25 mouse cellular contexts compared by ENCODE assay signal in the genomic region with DNA sequence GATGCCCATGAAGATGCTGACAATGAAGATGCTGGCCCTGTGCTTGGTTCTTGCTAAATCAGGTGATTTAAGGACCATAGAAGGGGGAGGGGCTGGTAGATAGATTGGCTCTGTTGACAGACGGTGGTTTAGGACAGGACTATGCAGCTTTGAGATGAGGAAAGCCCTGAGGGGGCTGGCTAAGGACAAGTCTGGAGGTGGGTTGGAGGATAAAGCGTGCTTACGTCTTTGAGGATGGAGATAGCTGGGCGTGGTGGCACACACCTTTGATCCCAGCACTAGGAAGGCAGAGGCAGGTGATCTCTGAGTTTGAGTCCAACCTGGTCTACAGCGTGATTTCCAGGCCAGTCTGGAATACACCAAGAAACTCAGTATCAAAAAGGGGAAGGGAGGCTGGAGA. TPM values are rescaled to one million over a fixed set of nuclear protein-coding genes. Genes with fewer than 3 reads are reported as not detected.
DNase-seq lines count a peak whose midpoint lies in the region.
"Had no signal": no experiment of that assay in that cellular context is flagged by ENCODE, and none has a peak within 500 bp of the region (broad histone marks: within the 10 kb centered on the region; RNA-seq: fewer than 3 reads in every experiment).

No protein-coding gene starts in this region.

- H3K27me3 ChIP-seq in heart, embryonic 10.5 days (ENCODE audit: insufficient read depth, poor library complexity, severe bottlenecking): no peaks in the 10 kb centered on the region
- H3K27me3 ChIP-seq: Patski had no signal

- DNase-seq in heart, adult 11 months: peak; percentile 73
- no peak for DNase-seq in heart, postnatal 25 days (ENCODE audit: low spot score)
- DNase-seq in heart, embryonic 10.5 days (ENCODE audit: low spot score): peak; percentile 56
- no peak for DNase-seq in heart, postnatal 4 days
- DNase-seq: adrenal gland, adult 2 months; adrenal gland, adult 8-10 months; adrenal gland, postnatal 10 days; adrenal gland, postnatal 14 days; adrenal gland, postnatal 25 days; adrenal gland, postnatal 36 days; B cell, adult 2 months; cerebellum, adult 11 months; cerebellum, adult 11-12 months; cerebellum, adult 18-20 months had no signal

- H3K4me3 ChIP-seq in heart, embryonic 10.5 days: no peak overlapping the region

- no peak overlapping the region for H3K27ac ChIP-seq in heart, embryonic 10.5 days

- 0 out of 2 replicates have a peak, but pooled peaks cover 3% of the 10 kb centered on the region for H3K9me3 ChIP-seq in heart, embryonic 10.5 days
- H3K9me3 ChIP-seq: G1E had no signal

- 84% methylated on average over 5 of the region's 5 CpGs for WGBS in heart, embryonic 10.5 days

- intact Hi-C loops in heart, postnatal 25 days (cut with DNase I): no loop called here

- no peaks in the 10 kb centered on the region for H3K36me3 ChIP-seq in heart, embryonic 10.5 days
- H3K36me3 ChIP-seq: G1E had no signal

- no peaks in the 10 kb centered on the region for H3K4me1 ChIP-seq in heart, embryonic 10.5 days

RNA-seq across cellular contexts. Expression of gene Klk6, which starts 1.8 kb away (rescaled TPM):
- not detected for total RNA-seq in heart, postnatal 25 days (2021)
- polyA plus RNA-seq in heart, embryonic 10.5 days (2016; fragmentation: Nextera tagmentation; extraction: Ambion mirVana): not detected in 2 replicates
- total RNA-seq in heart, postnatal 4 days (2021): not detected
- total RNA-seq: adrenal gland, adult 18-20 months; adrenal gland, adult 2 months; adrenal gland, adult 8-10 months; adrenal gland, postnatal 10 days; adrenal gland, postnatal 14 days; adrenal gland, postnatal 25 days; adrenal gland, postnatal 36 days; adrenal gland, postnatal 4 days; CH12.LX; MEL had no signal
- polyA plus RNA-seq: activated CD4-positive, CD25-positive, alpha-beta regulatory T cell, adult 4 months; adrenal gland, adult 2 months; brain, embryonic 14.5 days; CD4-positive, CD25-positive, alpha-beta regulatory T cell, adult 4 months; G1E; Patski had no signal

RNA-seq across cellular contexts. Expression of gene Klk7, which starts 15.0 kb away (rescaled TPM):
- under 1 TPM in 1 of 2 experiments, not detected in 1; 0.17 TPM for total RNA-seq in heart, postnatal 25 days (2021)
- not detected in 2 replicates for polyA plus RNA-seq in heart, embryonic 10.5 days (2016; fragmentation: Nextera tagmentation; extraction: Ambion mirVana)
- not detected for total RNA-seq in heart, postnatal 4 days (2021)
- total RNA-seq: adrenal gland, adult 18-20 months; adrenal gland, adult 2 months; adrenal gland, adult 8-10 months; adrenal gland, postnatal 10 days; adrenal gland, postnatal 14 days; adrenal gland, postnatal 25 days; adrenal gland, postnatal 36 days; adrenal gland, postnatal 4 days; CH12.LX; MEL had no signal
- polyA plus RNA-seq: activated CD4-positive, CD25-positive, alpha-beta regulatory T cell, adult 4 months; adrenal gland, adult 2 months; C2C12; G1E; Patski had no signal

RNA-seq across cellular contexts. Expression of gene Klk5, which starts 15.7 kb away (rescaled TPM):
- total RNA-seq in heart, postnatal 25 days (2021): not detected
- polyA plus RNA-seq in heart, embryonic 10.5 days (2016; fragmentation: Nextera tagmentation; extraction: Ambion mirVana): 0.14 TPM in 1 of 2 replicates, not detected in the other
- not detected for total RNA-seq in heart, postnatal 4 days (2021)
- total RNA-seq: adrenal gland, adult 18-20 months; adrenal gland, adult 2 months; adrenal gland, adult 8-10 months; adrenal gland, postnatal 10 days; adrenal gland, postnatal 14 days; adrenal gland, postnatal 25 days; adrenal gland, postnatal 36 days; adrenal gland, postnatal 4 days; CH12.LX; ES-E14; MEL had no signal
- polyA plus RNA-seq: activated CD4-positive, CD25-positive, alpha-beta regulatory T cell, adult 4 months; adrenal gland, adult 2 months; brain, embryonic 14.5 days; C2C12; CD4-positive, CD25-positive, alpha-beta regulatory T cell, adult 4 months; G1E; Patski had no signal

RNA-seq across cellular contexts. Expression of gene Klk8, which starts 28.7 kb away (rescaled TPM):
- 10 to 100 TPM; 12.6 to 13.3 TPM for total RNA-seq in heart, postnatal 25 days (2021)
- 25.2 and 28.5 TPM in 2 replicates for polyA plus RNA-seq in heart, embryonic 10.5 days (2016; fragmentation: Nextera tagmentation; extraction: Ambion mirVana)
- total RNA-seq in heart, postnatal 4 days (2021): 10 to 100 TPM; 10.6 to 17.4 TPM
- total RNA-seq: G1E, MEL had no signal
- polyA plus RNA-seq: G1E, Patski had no signal

RNA-seq across cellular contexts. Expression of gene Klk9, which starts 34.4 kb away (rescaled TPM):
- total RNA-seq in heart, postnatal 25 days (2021): not detected
- polyA plus RNA-seq in heart, embryonic 10.5 days (2016; fragmentation: Nextera tagmentation; extraction: Ambion mirVana): not detected in 2 replicates
- not detected for total RNA-seq in heart, postnatal 4 days (2021)
- total RNA-seq: adrenal gland, adult 18-20 months; adrenal gland, adult 2 months; adrenal gland, adult 8-10 months; adrenal gland, postnatal 10 days; adrenal gland, postnatal 14 days; adrenal gland, postnatal 25 days; adrenal gland, postnatal 36 days; adrenal gland, postnatal 4 days; G1E; MEL had no signal
- polyA plus RNA-seq: activated CD4-positive, CD25-positive, alpha-beta regulatory T cell, adult 4 months; adrenal gland, adult 2 months; brain, embryonic 14.5 days; CD4-positive, CD25-positive, alpha-beta regulatory T cell, adult 4 months; G1E; Patski had no signal

Comparison
In these comparisons a context has a peak if more than half of its experiments do, and no peak if none do; other contexts are left out.
1. DNase-seq: peak in heart, adult 11 months (single experiment) and heart, embryonic 10.5 days (single experiment); none in heart, postnatal 25 days (single experiment) and heart, postnatal 4 days (single experiment).